Mouse (Mus musculus) mouse trophoblast stem cell (cell line): ENCODE data around the gene Tmem54.

Source experiments
- in situ Hi-C, 2 experiments: fragments of 300-500 bp; cut with MseI, MboI; formaldehyde crosslinking; loops; 2 replicates in 1 of 2; 3 replicates in 1 of 2; pipeline ENCODE4 v1.15.1; 2025

The Tmem54 gene

GRCm38 (mm10) chr4:129105356-129105755 is at the start of gene Tmem54:
Gene Tmem54 (plus strand): TSS chr4:129105548.
- in situ Hi-C loops: no loop called here

- in situ Hi-C loops: no loop called here
Observed at GRCm38 (mm10) chr4:129055562-129055961, 49.8 kb upstream of the Tmem54 start.

- in situ Hi-C loops: no loop called here
Observed at GRCm38 (mm10) chr4:129057533-129058206, 47.7 kb upstream of the Tmem54 start.

DNA sequence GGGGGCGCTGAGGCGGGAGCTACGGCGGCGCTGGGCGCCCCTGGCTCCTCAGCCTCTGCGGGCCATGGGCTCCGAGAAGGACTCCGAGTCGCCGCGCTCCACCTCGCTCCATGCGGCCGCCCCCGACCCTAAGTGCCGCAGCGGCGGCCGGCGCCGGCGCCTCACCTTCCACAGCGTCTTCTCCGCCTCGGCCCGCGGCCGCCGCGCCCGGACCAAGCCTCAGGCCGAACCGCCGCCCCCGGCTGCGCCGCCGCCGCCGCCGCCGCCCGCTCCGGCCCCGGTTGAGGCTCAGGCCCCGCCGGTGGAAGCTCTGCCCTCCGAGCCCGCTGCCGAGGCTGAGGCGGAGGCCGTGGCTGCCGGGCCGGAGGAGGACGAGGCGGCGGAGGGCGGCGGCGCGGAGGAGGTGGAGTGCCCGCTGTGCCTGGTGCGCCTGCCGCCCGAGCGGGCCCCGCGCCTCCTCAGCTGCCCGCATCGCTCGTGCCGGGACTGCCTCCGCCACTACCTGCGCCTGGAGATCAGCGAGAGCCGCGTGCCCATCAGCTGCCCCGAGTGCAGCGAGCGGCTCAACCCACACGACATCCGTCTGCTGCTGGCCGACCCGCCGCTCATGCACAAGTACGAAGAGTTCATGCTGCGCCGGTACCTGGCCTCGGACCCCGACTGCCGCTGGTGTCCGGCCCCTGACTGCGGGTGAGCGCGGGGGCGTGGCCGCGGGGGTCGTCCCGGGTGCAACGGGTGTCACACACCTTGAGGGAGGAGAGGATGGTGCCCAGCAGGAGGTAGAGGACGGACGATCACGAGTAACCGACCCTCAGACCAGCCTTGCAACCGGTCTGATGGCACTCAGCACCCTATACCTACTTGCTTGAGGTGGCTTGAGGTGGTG is 46.9 kb upstream of the Tmem54 start, which contains the start of gene Rnf19b:
Gene Rnf19b (plus strand): TSS at position 65 of the 886 bp plus-strand sequence.
- in situ Hi-C loops: no loop called here

DNA sequence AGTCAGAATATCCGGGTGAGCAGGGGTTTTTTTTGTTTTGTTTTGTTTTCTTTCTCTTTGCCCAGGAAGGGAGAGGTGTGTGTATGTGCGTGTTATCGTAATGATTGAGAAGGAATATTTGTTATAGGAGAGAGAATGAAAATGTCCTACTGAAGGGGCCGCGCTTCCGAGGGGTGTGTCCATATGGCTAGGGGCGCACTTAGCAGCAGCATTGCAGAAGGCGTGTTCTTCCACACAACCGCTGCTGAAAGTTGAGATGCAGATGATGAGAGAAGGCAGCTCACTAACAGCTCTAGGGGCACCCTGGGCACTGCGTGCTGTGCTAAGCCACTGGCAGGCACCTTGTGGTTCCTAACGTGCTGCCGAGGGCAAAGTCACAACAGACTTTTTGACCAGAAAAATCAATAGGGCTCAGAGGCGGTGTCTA is 46.2 kb upstream of the Tmem54 start:
- in situ Hi-C loops: no loop called here

DNA sequence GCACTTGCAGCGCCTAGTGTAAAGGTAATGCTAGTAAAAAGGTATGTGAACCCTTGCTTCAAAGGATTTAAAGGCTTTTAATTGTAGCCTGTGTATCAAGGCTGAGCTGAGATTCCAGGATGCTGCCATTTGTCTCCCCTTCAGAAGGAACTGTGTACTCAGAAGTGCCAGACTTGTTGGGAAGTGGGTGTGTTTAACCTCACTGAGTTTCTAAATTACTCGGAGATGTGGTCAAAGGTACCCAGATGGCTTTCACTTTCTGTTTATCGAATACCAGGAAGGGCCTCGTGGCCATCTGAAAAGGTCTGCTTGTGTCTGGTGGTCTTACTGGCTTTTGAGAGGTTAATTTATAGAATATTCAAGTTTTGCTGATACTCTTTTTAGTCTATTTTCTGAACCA is 45.4 kb upstream of the Tmem54 start:
- in situ Hi-C loops: no loop called here

DNA sequence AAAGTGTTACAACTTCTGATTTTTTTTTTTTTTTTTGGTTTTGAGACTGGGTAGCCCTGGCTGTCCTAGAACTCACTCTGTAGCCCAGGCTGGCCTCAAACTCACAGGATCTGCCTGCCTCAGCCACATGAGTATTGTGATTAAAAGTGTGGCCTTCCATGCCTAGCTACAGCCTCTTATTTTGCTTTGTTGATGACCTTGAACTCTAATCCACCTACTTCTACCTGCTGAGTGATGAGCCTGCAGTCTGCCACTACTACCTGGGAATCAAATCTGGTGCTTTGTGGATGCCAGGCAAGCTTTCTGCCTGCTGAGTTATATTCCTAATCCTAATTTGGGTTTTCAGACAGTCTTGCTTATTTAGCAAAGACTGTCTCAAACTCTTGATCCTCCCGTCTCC is 43.9 kb upstream of the Tmem54 start:
- in situ Hi-C loops: no loop called here

DNA sequence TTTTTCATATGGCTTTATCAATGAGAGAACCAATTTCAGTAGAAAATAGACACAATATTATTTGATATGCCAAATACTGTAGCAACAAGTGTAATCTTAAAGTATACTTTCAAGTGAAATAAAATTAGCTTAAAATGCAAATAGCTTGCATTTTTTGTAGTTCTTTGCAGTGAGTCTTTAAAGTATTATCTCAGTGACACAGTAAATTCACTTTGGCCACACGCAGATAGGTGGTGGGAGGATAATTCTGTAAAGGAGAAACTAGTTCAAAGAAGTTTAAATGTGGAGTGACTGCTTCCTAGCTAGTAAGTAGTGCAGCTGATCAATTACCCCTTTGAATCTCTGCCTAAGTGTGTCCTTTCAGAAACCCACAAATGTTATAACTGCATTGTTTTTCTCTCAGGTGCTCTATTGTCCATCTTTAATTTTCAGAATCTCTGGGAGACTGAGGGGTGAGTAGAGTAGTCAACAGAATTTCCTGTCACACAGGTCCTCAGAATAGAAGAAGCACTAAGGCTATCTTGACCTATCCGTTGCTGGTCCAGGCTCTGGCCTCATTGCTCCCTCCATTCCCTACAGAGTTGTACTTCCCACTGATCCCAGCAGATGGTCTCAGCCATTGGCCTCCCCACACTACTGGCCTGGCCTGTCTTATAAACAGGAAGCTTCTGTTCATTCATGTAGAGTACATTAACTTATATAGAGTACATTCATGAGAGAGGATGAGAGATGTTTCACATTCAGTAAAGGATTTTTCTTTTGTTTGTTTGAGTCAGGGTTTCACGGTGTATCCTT is 42.9 kb upstream of the Tmem54 start:
- in situ Hi-C loops: no loop called here

DNA sequence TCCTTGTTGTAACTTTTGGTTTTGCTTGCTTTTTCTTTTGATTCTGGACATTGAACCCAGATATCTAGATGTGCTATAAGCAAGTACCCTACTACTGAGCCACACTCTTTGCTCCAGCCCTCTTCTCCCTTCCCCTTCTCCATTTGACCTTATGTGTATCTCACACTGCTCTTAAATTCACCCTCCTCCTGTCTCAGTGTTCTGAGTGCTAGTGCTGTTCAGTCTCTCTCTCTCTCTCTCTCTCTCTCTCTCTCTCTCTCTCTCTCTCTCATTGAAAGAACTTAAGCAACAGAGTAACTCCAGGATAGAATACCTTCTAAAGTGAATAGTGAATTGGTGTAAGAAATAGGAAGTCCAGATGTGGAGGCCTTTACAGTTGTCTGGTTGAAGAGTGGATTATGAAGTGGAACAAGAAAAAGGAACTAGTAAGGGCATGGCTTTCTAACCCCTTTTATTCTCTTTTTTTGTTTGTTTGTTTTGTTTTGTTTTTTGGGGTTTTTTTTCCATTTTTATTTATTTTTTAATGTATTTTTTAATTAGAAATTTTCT is 39.6 kb upstream of the Tmem54 start:
- in situ Hi-C loops: no loop called here

DNA sequence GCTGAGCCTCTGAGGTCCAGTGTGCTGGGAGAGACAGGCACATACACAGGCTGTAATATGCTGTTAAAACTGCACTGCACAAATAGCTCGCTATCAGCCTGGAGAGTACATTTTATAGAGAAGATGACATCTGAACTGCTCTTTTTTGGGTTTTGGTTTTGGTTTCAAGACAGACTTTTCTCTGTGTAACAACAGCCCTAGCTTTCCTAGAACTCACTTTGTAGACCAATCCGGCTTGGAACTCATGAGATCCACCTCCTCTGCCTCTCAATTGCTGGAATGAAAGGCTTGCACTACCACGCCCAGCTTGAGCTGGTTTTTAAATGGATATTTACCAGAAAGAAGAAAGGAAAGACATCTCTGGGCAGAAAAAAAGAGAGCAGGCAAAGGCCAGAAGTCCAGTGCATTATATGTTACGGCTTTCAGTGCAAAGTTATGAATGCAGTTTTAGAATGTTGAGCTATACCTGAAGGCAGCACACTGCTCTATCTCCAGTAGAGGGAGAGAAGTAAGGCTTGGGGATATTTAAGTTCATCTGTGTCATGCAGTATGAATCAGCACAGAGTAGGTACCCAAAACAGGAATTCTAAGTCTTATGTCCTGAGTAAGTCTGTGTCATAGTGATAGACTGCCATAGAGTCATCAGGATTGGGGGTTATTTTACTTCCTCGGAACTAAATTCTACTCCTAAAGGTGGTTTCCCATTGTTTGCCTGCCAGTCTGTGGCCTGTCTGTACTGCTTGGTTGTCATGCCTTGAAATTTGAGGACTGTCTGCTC is 37.5 kb upstream of the Tmem54 start:
- in situ Hi-C loops: no loop called here

- in situ Hi-C loops: no loop called here
Observed at GRCm38 (mm10) chr4:129068848-129069247, 36.5 kb upstream of the Tmem54 start.

DNA sequence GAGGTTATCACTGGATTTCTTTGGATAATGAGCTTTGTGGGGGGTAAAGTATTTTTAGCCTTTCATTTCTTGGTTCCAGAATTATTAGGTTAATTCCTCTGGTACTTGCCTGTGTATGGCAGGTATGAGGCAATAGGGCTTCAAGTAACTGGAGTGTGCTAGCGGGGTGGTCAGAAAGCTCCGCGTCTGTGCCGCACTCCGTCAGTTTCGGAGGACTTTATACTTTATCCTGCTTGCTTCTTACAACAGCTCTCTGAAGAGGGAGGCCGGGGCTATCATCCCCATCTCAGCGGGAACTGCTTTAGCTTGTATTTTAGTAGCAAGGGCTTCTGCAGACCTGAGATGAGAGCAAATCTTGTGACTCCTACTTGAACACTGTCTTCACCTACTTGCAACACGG is 26.2 kb upstream of the Tmem54 start:
- in situ Hi-C loops: no loop called here

GRCm38 (mm10) chr4:129081041-129081440 is 24.3 kb upstream of the Tmem54 start:
- in situ Hi-C loops: loop anchor here in 1 of 2 experiments (5.0 kb wide), 1 partner anchor 119 kb away; the partner anchor contains the start of gene Azin2

GRCm38 (mm10) chr4:129081512-129081911 is 23.8 kb upstream of the Tmem54 start:
- in situ Hi-C loops: loop anchor here in 1 of 2 experiments (5.0 kb wide), 1 partner anchor 119 kb away; the partner anchor contains the start of gene Azin2

DNA sequence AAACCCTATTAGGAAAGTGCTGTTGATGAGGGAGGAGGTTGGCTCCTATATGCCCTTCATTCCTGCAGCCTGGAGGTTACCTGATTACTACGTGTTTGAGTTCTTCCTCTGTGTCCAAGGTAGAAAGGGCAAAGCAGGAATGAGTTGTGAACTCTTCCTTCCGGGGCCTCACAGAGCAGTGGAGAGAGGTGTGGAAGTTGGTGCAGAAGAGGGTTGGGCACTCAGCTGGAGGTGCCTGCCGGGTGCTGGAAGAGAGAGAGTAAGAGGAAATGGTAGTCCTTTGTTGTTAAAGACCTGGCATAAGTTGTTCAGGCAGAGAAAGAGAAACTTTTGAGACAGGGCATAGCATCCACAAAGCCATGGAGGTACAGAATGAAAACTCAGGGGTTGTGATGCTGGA is 23.4 kb upstream of the Tmem54 start:
- in situ Hi-C loops: loop anchor here in 1 of 2 experiments (5.0 kb wide), 1 partner anchor 120 kb away; the partner anchor contains the start of gene Azin2

GRCm38 (mm10) chr4:129082379-129083115 is 22.8 kb upstream of the Tmem54 start:
- in situ Hi-C loops: loop anchor here in 1 of 2 experiments (5.0 kb wide), 1 partner anchor 120 kb away; the partner anchor contains the start of gene Azin2

DNA sequence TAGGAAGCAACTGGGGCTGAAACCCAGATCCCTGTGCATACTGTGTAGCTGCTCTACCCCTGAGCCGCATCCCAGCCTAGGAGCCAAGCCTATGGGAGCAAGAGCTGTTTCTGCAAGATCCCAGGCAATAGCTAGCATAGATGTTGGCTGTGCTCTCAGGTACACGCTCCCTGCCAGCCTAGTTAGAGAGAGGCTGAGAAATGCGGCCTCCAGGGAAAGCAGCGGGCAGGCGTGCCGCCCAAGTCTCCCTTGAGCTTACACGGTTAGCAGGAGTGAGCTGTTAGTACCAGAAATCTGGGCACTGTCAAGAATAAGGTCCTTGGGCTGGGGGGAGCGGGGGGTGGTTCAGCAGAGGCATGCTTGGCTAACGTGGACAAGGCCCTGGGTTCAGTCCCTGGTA is 20.5 kb upstream of the Tmem54 start:
- in situ Hi-C loops: loop anchor here (5.0 kb wide), 2 partner anchors 113 to 123 kb away; partner anchors contain the start of gene Azin2 (in 1 of the 2)

DNA sequence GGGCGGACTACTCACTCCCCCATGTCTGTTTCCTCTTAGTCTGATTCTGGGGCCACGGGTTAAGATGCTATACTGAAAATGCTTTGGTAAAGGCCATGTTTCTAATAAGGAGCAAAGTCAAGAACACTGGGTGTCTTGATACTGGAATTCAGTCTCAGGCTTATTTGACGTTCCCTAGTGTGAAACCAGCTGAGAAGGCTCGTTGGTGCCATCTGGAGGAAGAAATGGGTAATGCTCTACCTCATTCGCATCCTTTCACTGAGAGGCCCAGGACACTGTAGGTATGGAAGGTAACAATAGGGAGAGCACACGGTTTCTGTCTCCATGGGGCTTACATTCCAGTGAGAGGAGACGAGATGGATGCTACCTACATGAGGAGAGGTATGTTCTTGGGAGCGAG is 19.3 kb upstream of the Tmem54 start:
- in situ Hi-C loops: loop anchor here in 1 of 2 experiments (5.0 kb wide), 1 partner anchor 114 kb away; no protein-coding TSS in a partner anchor

DNA sequence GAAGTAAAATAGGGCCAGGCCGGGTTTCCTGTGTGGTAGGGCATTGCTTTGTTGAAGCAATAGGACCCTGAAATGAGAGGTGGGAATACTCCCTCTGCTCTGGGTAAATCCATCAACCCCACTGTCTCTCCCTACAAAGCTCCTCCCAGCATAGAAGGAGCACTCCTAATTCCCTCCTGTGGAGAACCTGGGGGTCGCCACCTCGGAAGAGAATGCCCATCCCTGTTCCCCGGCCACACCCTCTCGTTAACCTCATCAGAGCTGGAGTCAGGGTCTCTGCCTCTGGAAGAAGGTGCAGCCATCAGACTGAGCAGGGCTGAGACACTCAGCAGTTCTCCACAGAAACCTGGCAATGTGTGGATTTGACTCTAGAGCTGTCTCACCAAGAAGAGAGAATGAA is 17.5 kb upstream of the Tmem54 start:
- in situ Hi-C loops: loop anchor here in 1 of 2 experiments (5.0 kb wide), 1 partner anchor 116 kb away; no protein-coding TSS in a partner anchor
